Mouse (Mus musculus) heart, adult 9 months (tissue): ENCODE measurements around the gene Ankrd34a.
"Not testable (repeated sequence)": the region's sequence is repeated elsewhere in the genome, so short reads cannot be mapped to it uniquely, and the experiment has no call there.

ENCODE experiments used
- DNase-seq, 2 experiments: peaks; one replicate each; pipeline ENCODE4 v3.0.0; 2022; ENCODE audit warnings: low spot score in 2 of 2

Ankrd34a gene

GRCm38 (mm10) chr3:96579885-96580454 lies 16.5 kb upstream of the Ankrd34a start:
- peak; percentile 88 for DNase-seq

GRCm38 (mm10) chr3:96581141-96581540 lies 15.3 kb upstream of the Ankrd34a start:
- DNase-seq, result no peak

GRCm38 (mm10) chr3:96581771-96582515 lies 14.5 kb upstream of the Ankrd34a start:
- DNase-seq, result no peak

- no peak for DNase-seq
Observed at GRCm38 (mm10) chr3:96583386-96583785, 13.1 kb upstream of the Ankrd34a start.

- DNase-seq, result no peak
Observed at GRCm38 (mm10) chr3:96590657-96591056, 5.8 kb upstream of the Ankrd34a start.

- DNase-seq, result no peak
Observed at GRCm38 (mm10) chr3:96593374-96593773, 3.1 kb upstream of the Ankrd34a start.

GRCm38 (mm10) chr3:96593790-96594560 lies 2.5 kb upstream of the Ankrd34a start, which contains the start of gene Polr3gl:
TSS of gene Polr3gl (minus strand) at chr3:96594181.
- peak; percentile 95 to 96 for DNase-seq

- no peak for DNase-seq
Observed at GRCm38 (mm10) chr3:96594851-96595250, 1.6 kb upstream of the Ankrd34a start.

- no peak for DNase-seq
Observed at GRCm38 (mm10) chr3:96595661-96596060, 775 bp upstream of the Ankrd34a start.

GRCm38 (mm10) chr3:96596855-96597254 lies 419 bp downstream of the Ankrd34a start:
- DNase-seq, result no peak

- DNase-seq, result peak in 1 of 2 experiments; percentile 36
Observed at GRCm38 (mm10) chr3:96597435-96597891, 1.0 kb downstream of the Ankrd34a start.

- peak; percentile 85 to 88 for DNase-seq
Observed at GRCm38 (mm10) chr3:96598156-96599068, 2.0 kb downstream of the Ankrd34a start.

GRCm38 (mm10) chr3:96599069-96599393 lies 2.6 kb downstream of the Ankrd34a start:
- DNase-seq, result no peak

- DNase-seq, result no peak
Observed at GRCm38 (mm10) chr3:96599411-96599810, 3.0 kb downstream of the Ankrd34a start.

- DNase-seq, result peak; percentile 97 to 98
Observed at GRCm38 (mm10) chr3:96600639-96601250, 4.3 kb downstream of the Ankrd34a start, which contains the start of gene Lix1l. TSS of gene Lix1l (plus strand) at chr3:96601149.

- peak; percentile 83 for DNase-seq
Observed at GRCm38 (mm10) chr3:96601251-96601787, 4.9 kb downstream of the Ankrd34a start.

GRCm38 (mm10) chr3:96601941-96602703 lies 5.7 kb downstream of the Ankrd34a start:
- DNase-seq, result peak; percentile 39 to 47

- DNase-seq, result no peak
Observed at GRCm38 (mm10) chr3:96602704-96603084, 6.3 kb downstream of the Ankrd34a start.

GRCm38 (mm10) chr3:96603311-96603710 lies 6.9 kb downstream of the Ankrd34a start:
- DNase-seq, result no peak

GRCm38 (mm10) chr3:96606007-96606406 lies 9.6 kb downstream of the Ankrd34a start:
- DNase-seq, result not testable (repeated sequence)
